Mouse (Mus musculus): ENCODE results near the gene Ptprk. TPM values are rescaled to one million over a fixed set of nuclear protein-coding genes. Genes with fewer than 3 reads are reported as not detected.

The Ptprk gene
- polyA plus RNA-seq, 1 experiment from 2014 or later: 39.3 TPM

DNA sequence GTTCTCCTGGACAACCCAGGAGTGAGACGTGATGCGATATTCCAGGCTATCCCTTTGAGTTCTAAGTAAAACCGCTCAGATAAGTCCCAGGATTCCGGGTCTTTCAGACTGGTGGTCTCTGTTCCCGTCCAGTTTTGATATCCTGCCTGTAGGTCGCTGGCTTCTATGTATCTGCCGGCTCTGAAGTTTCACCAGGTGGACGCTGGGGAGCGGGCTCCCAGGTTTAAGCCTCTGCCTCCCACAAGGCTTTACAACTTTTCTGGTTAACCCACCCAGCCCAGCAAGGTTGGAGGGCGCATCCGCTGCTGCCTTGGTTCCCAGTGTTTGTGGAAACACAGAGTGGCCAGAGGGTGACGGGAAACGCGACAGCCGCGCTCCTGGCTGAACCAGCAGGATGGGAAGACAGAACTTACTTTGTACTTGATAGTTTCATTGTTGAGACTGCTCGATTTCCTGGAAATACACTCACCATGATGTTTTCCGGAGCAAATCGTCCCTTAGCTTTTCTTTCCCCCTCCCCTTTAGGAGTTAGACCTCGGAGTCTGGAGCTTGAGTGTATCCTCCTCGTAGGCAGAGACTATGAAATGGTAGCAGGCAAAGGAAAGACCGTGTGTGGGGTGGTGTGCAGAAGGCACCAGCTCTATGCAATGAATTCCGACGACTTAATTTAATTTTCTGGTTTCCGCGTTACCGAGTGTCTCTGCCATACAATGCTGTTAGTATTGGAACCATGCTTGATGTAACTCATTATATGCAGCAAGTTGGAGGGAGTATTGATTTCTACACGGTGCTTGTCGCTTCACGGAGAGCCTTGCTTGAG is 1.6 kb downstream of the Ptprk start:
- H3K4me3 ChIP-seq (ENCODE audit: low read depth, low read length): peak overlapping the region; percentile 72
- 2% methylated on average over 30 of the region's 30 CpGs for WGBS
- H3K36me3 ChIP-seq (ENCODE audit: control insufficient read depth, insufficient read depth, low read length): no peaks in the 10 kb centered on the region
- ATAC-seq (ENCODE audit: low read depth): no peak
- H3K9me3 ChIP-seq (ENCODE audit: control insufficient read depth, low read length): no peaks in the 10 kb centered on the region
- no peaks in the 10 kb centered on the region for H3K4me1 ChIP-seq (ENCODE audit: control insufficient read depth, insufficient read depth, low read length)
- H3K27ac ChIP-seq (ENCODE audit: low read depth, low read length): peak overlapping the region; percentile 39
- H3K9ac ChIP-seq (replicated peaks; ENCODE audit: low read depth, low read length): peak overlapping the region; percentile 80
- H3K4me2 ChIP-seq (ENCODE audit: low read depth, low read length): peak overlapping the region; percentile 92
- no peaks in the 10 kb centered on the region for H3K27me3 ChIP-seq (ENCODE audit: control insufficient read depth, insufficient read depth, low read length)

DNA sequence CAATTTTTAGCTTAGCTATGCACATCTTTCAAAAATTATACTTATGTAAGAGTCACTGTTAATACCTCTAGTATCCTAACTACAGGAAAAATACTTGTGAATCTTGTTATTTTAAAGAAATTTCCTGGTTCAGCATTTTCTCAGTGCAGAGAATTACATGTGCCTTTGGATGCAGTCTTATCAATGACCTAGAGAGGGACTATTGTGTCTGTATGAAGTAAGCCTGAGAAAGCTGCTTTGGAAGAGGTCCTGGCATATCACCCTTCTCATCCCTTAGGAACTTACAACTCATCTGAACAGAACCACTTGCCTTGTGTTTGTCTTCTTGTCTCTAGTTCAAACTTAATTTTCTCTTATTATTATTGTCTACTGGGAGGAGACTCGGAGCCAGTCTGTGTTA is 3.6 kb downstream of the Ptprk start:
- Histone ChIP-seq H3K36me3 (ENCODE audit: control insufficient read depth, insufficient read depth, low read length) (no peaks in the 10 kb centered on the region), H3K9me3 (ENCODE audit: control insufficient read depth, low read length) (no peaks in the 10 kb centered on the region), H3K9ac (replicated peaks; ENCODE audit: low read depth, low read length) (no peak overlapping the region), H3K4me1 (ENCODE audit: control insufficient read depth, insufficient read depth, low read length) (no peaks in the 10 kb centered on the region), H3K27ac (ENCODE audit: low read depth, low read length) (no peak overlapping the region), H3K27me3 (ENCODE audit: control insufficient read depth, insufficient read depth, low read length) (no peaks in the 10 kb centered on the region), H3K4me2 (ENCODE audit: low read depth, low read length) (no peak overlapping the region), H3K4me3 (ENCODE audit: low read depth, low read length) (no peak overlapping the region)
- no peak for ATAC-seq (ENCODE audit: low read depth)
- WGBS: 77% methylated on average over 1 of the region's 1 CpGs

DNA sequence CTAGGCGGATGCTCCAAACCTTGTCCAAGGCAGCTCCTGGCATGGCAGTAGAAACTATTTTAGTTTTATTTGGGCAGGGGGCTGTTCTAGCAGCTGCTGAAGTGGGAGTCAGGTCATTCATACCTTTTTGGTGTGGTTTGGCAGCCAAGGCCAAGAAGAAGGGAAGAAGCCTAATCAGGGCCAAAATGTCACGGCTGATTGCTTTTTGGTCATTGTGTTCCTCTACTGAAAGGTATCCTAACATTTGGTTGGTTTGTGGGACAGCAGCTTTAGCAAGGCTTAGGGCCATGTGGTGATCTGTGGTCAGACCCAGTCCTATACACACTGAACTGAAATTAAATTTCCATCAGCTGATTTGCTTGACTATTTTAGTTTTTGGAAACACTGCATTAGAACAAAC is 6.6 kb downstream of the Ptprk start:
- Histone ChIP-seq H3K4me3 (ENCODE audit: low read depth, low read length) (no peak overlapping the region), H3K36me3 (ENCODE audit: control insufficient read depth, insufficient read depth, low read length) (no peaks in the 10 kb centered on the region), H3K9me3 (ENCODE audit: control insufficient read depth, low read length) (no peaks in the 10 kb centered on the region), H3K4me2 (ENCODE audit: low read depth, low read length) (no peak overlapping the region), H3K27me3 (ENCODE audit: control insufficient read depth, insufficient read depth, low read length) (no peaks in the 10 kb centered on the region), H3K4me1 (ENCODE audit: control insufficient read depth, insufficient read depth, low read length) (no peaks in the 10 kb centered on the region), H3K9ac (replicated peaks; ENCODE audit: low read depth, low read length) (no peak overlapping the region), H3K27ac (ENCODE audit: low read depth, low read length) (no peak overlapping the region)
- ATAC-seq (ENCODE audit: low read depth): no peak
- 99% methylated on average over 2 of the region's 2 CpGs for WGBS

DNA sequence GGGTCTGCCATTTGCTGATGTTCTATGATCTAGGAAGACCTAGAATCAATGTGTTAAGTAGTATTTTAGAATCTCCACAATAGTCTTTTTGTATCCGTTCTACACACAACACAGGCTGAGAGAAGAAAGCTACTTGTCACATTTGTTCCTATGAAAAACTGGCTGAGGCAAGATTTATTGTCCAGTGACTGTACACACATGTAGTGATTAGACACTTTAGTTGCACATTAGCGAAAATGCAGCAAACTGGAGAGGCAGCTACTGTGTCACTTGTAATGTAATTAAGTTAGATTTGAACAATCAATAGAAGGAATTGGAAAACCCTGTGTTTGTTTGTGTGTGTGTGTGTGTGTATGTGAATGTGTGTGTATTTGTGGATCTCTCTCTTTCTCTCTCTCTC is 8.6 kb downstream of the Ptprk start:
- Histone ChIP-seq H3K4me1 (ENCODE audit: control insufficient read depth, insufficient read depth, low read length) (no peaks in the 10 kb centered on the region), H3K9ac (replicated peaks; ENCODE audit: low read depth, low read length) (no peak overlapping the region), H3K4me2 (ENCODE audit: low read depth, low read length) (no peak overlapping the region), H3K36me3 (ENCODE audit: control insufficient read depth, insufficient read depth, low read length) (no peaks in the 10 kb centered on the region), H3K27me3 (ENCODE audit: control insufficient read depth, insufficient read depth, low read length) (no peaks in the 10 kb centered on the region), H3K9me3 (ENCODE audit: control insufficient read depth, low read length) (no peaks in the 10 kb centered on the region), H3K27ac (ENCODE audit: low read depth, low read length) (no peak overlapping the region), H3K4me3 (ENCODE audit: low read depth, low read length) (no peak overlapping the region)
- 46% methylated on average over 2 of the region's 2 CpGs for WGBS
- no peak for ATAC-seq (ENCODE audit: low read depth)

DNA sequence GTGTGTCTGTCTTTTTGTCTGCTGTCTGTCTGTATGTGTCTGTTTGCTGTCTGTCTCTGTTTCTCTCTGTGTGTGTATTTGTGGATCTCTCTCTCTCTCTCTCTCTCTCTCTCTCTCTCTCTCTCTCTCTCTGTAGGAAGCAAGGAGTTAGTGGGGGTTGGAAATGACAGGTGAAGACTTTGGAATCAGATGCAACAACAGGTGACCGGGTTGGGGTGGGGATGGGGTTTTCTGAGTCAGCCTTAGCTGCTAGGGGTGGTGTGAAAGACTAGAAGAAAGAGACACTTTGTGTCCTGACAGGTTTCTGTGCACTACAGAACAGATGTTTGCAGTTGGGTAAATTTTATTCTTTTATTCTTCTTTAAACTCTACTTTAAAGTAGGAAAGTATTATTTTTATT is 9.0 kb downstream of the Ptprk start:
- H3K27ac ChIP-seq (ENCODE audit: low read depth, low read length): no peak overlapping the region
- no peaks in the 10 kb centered on the region for H3K9me3 ChIP-seq (ENCODE audit: control insufficient read depth, low read length)
- no peak overlapping the region for H3K4me3 ChIP-seq (ENCODE audit: low read depth, low read length)
- no peak for ATAC-seq (ENCODE audit: low read depth)
- no peaks in the 10 kb centered on the region for H3K4me1 ChIP-seq (ENCODE audit: control insufficient read depth, insufficient read depth, low read length)
- H3K36me3 ChIP-seq (ENCODE audit: control insufficient read depth, insufficient read depth, low read length): no peaks in the 10 kb centered on the region
- WGBS: 81% methylated on average over 1 of the region's 1 CpGs
- no peak overlapping the region for H3K9ac ChIP-seq (replicated peaks; ENCODE audit: low read depth, low read length)
- no peak overlapping the region for H3K4me2 ChIP-seq (ENCODE audit: low read depth, low read length)
- H3K27me3 ChIP-seq (ENCODE audit: control insufficient read depth, insufficient read depth, low read length): no peaks in the 10 kb centered on the region

DNA sequence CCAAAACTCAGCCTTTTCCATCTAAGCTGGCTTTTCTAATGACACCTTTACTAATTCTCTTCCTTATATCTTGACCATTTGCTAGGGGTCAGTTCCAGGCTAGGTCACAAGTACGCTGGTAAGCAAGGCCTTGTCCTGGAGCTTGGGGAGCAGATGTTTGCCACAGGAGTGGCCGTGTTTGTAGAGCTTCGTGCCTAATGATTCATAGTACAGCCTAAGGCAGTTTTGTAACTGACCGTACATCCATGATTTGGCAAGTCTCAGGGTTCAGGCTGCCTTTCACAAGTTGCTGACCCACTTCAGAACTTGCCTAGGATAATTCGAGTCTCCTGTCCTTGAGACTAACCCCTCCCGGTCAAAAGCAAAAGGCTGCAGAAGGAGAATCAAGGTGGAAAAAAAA is 12.7 kb downstream of the Ptprk start:
- no peaks in the 10 kb centered on the region for H3K27me3 ChIP-seq (ENCODE audit: control insufficient read depth, insufficient read depth, low read length)
- no peaks in the 10 kb centered on the region for H3K4me1 ChIP-seq (ENCODE audit: control insufficient read depth, insufficient read depth, low read length)
- H3K4me2 ChIP-seq (ENCODE audit: low read depth, low read length): no peak overlapping the region
- WGBS: 54% methylated on average over 6 of the region's 6 CpGs
- H3K36me3 ChIP-seq (ENCODE audit: control insufficient read depth, insufficient read depth, low read length): no peaks in the 10 kb centered on the region
- H3K9me3 ChIP-seq (ENCODE audit: control insufficient read depth, low read length): no peaks in the 10 kb centered on the region
- no peak overlapping the region for H3K4me3 ChIP-seq (ENCODE audit: low read depth, low read length)
- ATAC-seq (ENCODE audit: low read depth): no peak
- no peak overlapping the region for H3K27ac ChIP-seq (ENCODE audit: low read depth, low read length)
- no peak overlapping the region for H3K9ac ChIP-seq (replicated peaks; ENCODE audit: low read depth, low read length)

DNA sequence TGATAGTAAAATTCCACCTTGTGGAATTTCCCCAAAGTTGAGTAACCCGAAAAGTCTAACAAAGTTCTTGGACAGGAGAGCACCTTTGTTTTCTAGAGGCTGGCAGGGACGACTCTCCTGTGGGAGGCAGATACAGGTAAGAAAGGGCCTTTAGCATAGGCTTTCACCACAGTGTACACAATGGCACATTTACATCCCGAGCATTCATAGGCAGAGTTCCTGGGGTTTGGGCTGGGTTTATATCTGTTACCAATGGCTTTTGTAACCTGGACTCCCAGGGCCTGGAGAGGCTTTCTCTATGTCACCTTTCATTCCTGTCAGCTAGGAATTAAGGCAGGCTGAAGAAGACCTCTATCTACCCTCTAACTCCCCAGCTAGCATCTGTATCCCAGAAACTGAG is 13.1 kb downstream of the Ptprk start:
- no peak overlapping the region for H3K27ac ChIP-seq (ENCODE audit: low read depth, low read length)
- 71% methylated on average over 3 of the region's 3 CpGs for WGBS
- H3K9ac ChIP-seq (replicated peaks; ENCODE audit: low read depth, low read length): no peak overlapping the region
- no peaks in the 10 kb centered on the region for H3K4me1 ChIP-seq (ENCODE audit: control insufficient read depth, insufficient read depth, low read length)
- H3K36me3 ChIP-seq (ENCODE audit: control insufficient read depth, insufficient read depth, low read length): no peaks in the 10 kb centered on the region
- no peak overlapping the region for H3K4me2 ChIP-seq (ENCODE audit: low read depth, low read length)
- ATAC-seq (ENCODE audit: low read depth): no peak
- H3K27me3 ChIP-seq (ENCODE audit: control insufficient read depth, insufficient read depth, low read length): no peaks in the 10 kb centered on the region
- no peaks in the 10 kb centered on the region for H3K9me3 ChIP-seq (ENCODE audit: control insufficient read depth, low read length)
- no peak overlapping the region for H3K4me3 ChIP-seq (ENCODE audit: low read depth, low read length)

DNA sequence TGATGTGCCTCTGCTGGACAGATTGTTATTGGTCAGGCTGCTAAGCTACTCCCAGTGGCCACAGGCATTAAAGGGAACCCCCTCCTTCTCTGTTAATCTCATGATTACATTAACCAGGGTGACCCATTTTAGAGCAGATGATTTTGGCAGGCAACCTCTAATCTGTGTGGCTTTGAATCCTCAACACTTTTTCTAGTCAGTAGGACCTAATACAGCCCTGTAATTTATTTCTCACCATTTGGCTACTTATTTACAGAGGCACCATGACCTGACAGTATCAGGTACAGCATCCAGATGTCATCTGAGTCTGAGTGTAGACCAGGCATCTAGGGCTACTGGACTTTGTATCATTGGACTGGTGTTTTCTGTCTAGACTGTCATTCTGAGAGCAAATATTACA is 21.4 kb downstream of the Ptprk start:
- no peak overlapping the region for H3K9ac ChIP-seq (replicated peaks; ENCODE audit: low read depth, low read length)
- H3K27me3 ChIP-seq (ENCODE audit: control insufficient read depth, insufficient read depth, low read length): no peaks in the 10 kb centered on the region
- no peaks in the 10 kb centered on the region for H3K9me3 ChIP-seq (ENCODE audit: control insufficient read depth, low read length)
- no peak for ATAC-seq (ENCODE audit: low read depth)
- no peak overlapping the region for H3K4me3 ChIP-seq (ENCODE audit: low read depth, low read length)
- no peak overlapping the region for H3K27ac ChIP-seq (ENCODE audit: low read depth, low read length)
- no peak overlapping the region for H3K4me2 ChIP-seq (ENCODE audit: low read depth, low read length)
- H3K36me3 ChIP-seq (ENCODE audit: control insufficient read depth, insufficient read depth, low read length): no peaks in the 10 kb centered on the region
- no peaks in the 10 kb centered on the region for H3K4me1 ChIP-seq (ENCODE audit: control insufficient read depth, insufficient read depth, low read length)

DNA sequence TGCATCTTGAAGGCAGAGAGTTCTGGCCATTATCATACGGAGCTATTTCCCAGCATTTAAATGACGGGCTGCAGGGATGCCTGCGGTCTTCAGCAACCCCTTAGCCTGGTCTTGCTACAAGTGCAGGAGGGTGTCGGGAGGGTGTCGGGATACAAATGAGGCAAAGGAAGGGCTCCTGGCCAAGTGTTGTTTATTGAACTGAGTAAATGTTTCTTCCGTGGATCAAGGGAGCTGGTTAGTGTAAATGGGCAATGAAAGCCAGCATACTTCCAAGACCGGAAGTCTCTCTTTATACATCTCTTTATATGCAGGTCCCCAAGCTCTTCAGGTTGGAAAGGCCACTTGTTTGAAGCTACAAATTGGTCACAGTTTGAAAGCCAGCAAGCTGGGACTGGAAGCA is 23.0 kb downstream of the Ptprk start:
- no peak overlapping the region for H3K27ac ChIP-seq (ENCODE audit: low read depth, low read length)
- no peak overlapping the region for H3K4me2 ChIP-seq (ENCODE audit: low read depth, low read length)
- H3K4me3 ChIP-seq (ENCODE audit: low read depth, low read length): no peak overlapping the region
- WGBS: 52% methylated on average over 7 of the region's 7 CpGs
- H3K4me1 ChIP-seq (ENCODE audit: control insufficient read depth, insufficient read depth, low read length): no peaks in the 10 kb centered on the region
- no peaks in the 10 kb centered on the region for H3K36me3 ChIP-seq (ENCODE audit: control insufficient read depth, insufficient read depth, low read length)
- no peak overlapping the region for H3K9ac ChIP-seq (replicated peaks; ENCODE audit: low read depth, low read length)
- H3K27me3 ChIP-seq (ENCODE audit: control insufficient read depth, insufficient read depth, low read length): no peaks in the 10 kb centered on the region
- no peak for ATAC-seq (ENCODE audit: low read depth)
- H3K9me3 ChIP-seq (ENCODE audit: control insufficient read depth, low read length): no peaks in the 10 kb centered on the region

All from neural tube, embryonic 14.5 days (tissue).